Mouse (Mus musculus) limb, embryonic 10.5 days (tissue): ENCODE results near the gene Tbc1d20. TPM values are rescaled to one million over a fixed set of nuclear protein-coding genes. Genes with fewer than 3 reads are reported as not detected.

Experiments used
- DNase-seq: peaks from one replicate; pipeline ENCODE4 v3.0.0-alpha.2; 2017; ENCODE audit warnings: low spot score
- H3K27ac ChIP-seq: fragments of 300-500 bp; sonication (generic); 2 replicates; pipeline ENCODE4 v1.5.1; 2016; ENCODE audit warnings: mild to moderate bottlenecking
- H3K27me3 ChIP-seq: fragments of 300-500 bp; sonication (generic); 2 replicates; pipeline ENCODE4 v1.6.1; 2016; ENCODE audit warnings: low read depth, mild to moderate bottlenecking; ENCODE audit not compliant: poor library complexity, severe bottlenecking
- H3K36me3 ChIP-seq: fragments of 300-500 bp; sonication (generic); 2 replicates; pipeline ENCODE4 v1.6.1; 2016; ENCODE audit warnings: mild to moderate bottlenecking, moderate library complexity
- H3K4me1 ChIP-seq: fragments of 300-500 bp; sonication (generic); 2 replicates; pipeline ENCODE4 v1.6.1; 2016
- H3K4me3 ChIP-seq: fragments of 300-500 bp; sonication (generic); 2 replicates; pipeline ENCODE4 v1.5.1; 2016; ENCODE audit warnings: mild to moderate bottlenecking, moderate library complexity
- H3K9me3 ChIP-seq: fragments of 300-500 bp; sonication (generic); replicated peaks from 2 replicates; pipeline ENCODE4 v1.6.1; 2016; ENCODE audit warnings: mild to moderate bottlenecking
- WGBS: fragments of 180-500 bp; shearing (Covaris S2); methylation state at CpG from one replicate; pipeline ENCODE4 v1.1.7; 2016; 5-methylcytosine and 5-hydroxymethylcytosine counted together
- polyA plus RNA-seq: library from polyadenylated mRNA; unstranded; fragments of >200 nt; fragmentation: Nextera tagmentation; extraction: Ambion mirVana; gene quantifications from 2 replicates; pipeline ENCODE4 v1.2.1, GENCODE M21; 2016

Tbc1d20 gene
- polyA plus RNA-seq, 1 experiment from 2014 or later = 37.1 TPM

DNA sequence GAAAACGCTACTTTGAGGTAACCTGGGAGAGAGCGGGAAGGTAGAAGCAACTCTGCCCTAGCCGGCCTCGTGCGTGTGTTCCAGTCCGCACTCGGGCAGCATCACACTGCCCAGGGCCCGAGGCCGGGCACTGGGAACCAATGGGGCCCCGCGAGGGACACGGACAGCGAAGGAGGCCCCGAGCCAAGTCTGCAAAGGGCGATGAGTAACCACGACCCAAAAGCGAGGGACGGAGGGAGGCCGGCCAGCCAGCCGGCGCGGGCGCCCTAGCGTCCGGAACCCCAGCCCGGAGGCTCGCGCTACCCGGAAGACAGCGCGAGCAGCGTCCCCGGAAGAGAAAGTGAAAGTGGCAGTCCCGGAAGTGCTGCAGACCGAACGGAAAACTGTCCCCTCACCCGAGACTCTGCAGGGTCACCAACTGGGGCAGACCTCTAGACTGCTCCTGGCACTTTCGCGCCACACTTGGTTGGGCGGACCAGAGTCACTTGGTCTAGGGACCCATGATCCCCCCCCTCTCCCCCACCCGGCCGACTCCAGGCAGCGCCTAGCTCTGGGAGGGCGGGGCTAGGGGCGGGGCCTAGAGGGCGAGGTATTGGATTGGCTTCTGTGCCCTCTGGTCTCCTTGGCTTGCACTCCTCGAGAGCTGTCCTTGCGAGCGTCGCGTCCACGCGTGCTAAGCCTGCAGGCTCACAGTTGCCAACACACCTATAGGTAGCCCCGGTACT, 38.6 kb downstream of the Tbc1d20 start, which contains the start of gene Rbck1:
Gene Rbck1 (minus strand): TSS at position 553 of the 725 bp plus-strand sequence.
- DNase-seq = peak; percentile 90
- Histone ChIP-seq H3K27me3 (peaks cover 17% of the 10 kb centered on the region), H3K36me3 (peaks cover 37% of the 10 kb centered on the region), H3K4me3 (peak within 1 kb of the TSS; percentile 71), H3K27ac (peak within 1 kb of the TSS; percentile 93), H3K4me1 (peaks cover 23% of the 10 kb centered on the region), H3K9me3 (no peaks in the 10 kb centered on the region)
- under 1% methylated on average over 54 of the region's 54 CpGs for WGBS

DNA sequence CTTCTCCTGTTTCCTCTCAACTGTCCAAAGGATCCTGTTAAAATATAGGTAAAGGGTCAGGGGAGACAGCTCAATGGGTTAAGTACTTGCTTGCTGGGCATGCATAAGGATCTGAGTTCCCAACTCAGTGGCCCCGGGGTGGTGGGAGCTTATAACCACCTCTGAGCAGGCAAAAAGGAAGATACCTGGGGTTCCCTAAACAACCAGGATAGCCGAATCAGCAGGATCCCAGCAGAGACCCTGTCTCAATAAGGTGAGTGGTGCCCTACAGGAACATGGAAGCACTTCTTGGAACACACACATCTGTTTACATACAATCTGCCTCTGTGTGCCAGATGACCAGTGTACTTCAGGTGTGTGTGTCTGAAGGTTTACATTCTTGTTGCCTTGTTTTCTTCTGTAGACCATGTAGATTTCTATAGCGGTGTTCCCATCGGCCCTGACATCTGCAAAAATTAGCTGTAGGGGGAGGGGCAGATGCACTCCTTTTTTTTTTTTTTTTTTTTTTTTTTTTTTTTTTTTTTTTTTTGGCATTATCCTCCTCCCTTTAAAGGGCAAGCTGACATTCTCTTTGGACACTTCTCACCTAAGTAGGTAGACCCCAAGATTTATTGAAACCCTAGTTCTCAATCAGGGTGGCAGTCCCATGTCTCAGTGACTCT, 39.8 kb downstream of the Tbc1d20 start:
- WGBS = 75% methylated on average over 4 of the region's 4 CpGs

DNA sequence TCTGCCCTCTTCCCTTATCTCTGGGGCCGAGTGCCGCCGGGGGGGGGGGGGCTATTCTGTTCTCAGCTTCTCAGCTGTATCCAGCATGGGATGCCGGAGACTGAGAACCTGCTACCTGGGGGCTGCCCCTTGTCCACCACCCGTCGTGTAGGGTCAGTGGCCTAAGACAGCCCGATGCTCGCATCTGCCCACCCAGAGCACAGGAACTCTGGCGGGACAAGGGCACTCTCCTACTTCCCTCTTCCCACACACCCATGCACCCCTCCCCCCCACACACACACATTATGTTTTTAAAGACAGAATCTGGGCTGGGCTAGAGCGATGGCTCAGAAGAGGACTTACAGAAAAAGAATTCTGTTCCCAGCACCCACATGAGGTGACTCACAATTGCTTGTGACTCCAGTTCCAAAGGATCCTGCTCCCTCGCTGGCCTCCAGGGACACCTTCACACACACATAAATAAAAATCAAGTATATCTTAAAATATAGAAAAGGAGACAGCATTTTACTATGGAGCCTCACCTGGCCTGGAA, 41.7 kb downstream of the Tbc1d20 start:
- Histone ChIP-seq H3K27ac (no peak overlapping the region), H3K4me3 (no peak overlapping the region), H3K4me1 (peaks cover 22% of the 10 kb centered on the region), H3K27me3 (peaks cover 17% of the 10 kb centered on the region), H3K36me3 (peaks cover 7% of the 10 kb centered on the region), H3K9me3 (no peaks in the 10 kb centered on the region)
- 58% methylated on average over 11 of the region's 11 CpGs for WGBS
- DNase-seq = no peak

More for the DNA sequence above, 39.8 kb downstream of the Tbc1d20 start:
- peaks cover 23% of the 10 kb centered on the region for H3K4me1 ChIP-seq
- peaks cover 17% of the 10 kb centered on the region for H3K27me3 ChIP-seq
- peaks cover 25% of the 10 kb centered on the region for H3K36me3 ChIP-seq
- no peaks in the 10 kb centered on the region for H3K9me3 ChIP-seq
- no peak for DNase-seq
- no peak overlapping the region for H3K27ac ChIP-seq
- no peak overlapping the region for H3K4me3 ChIP-seq

DNA sequence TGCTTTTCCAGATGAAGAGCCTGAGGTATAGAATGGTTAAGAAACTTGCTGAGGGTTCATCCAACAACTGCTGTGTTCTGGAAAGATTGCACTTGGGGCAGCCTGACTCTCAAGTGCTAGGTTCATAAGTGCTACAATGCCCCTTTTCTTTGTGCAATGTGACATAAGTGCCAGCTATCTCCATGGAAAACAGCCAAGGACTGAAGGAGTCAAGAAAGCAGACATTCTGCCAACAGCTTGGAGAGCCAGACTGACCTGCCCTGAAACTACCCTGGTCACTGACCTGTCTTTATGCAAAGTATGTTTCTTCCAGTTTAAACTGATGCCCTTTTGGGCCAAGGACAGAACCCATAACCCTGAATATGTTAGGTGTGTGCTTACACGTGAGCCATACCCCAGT, 43.2 kb downstream of the Tbc1d20 start:
- peaks cover 7% of the 10 kb centered on the region for H3K4me1 ChIP-seq
- H3K4me3 ChIP-seq = no peak overlapping the region
- no peaks in the 10 kb centered on the region for H3K36me3 ChIP-seq
- no peak overlapping the region for H3K27ac ChIP-seq
- no peak for DNase-seq
- H3K27me3 ChIP-seq = peaks cover 19% of the 10 kb centered on the region
- WGBS = 80% methylated on average over 1 of the region's 1 CpGs
- H3K9me3 ChIP-seq = no peaks in the 10 kb centered on the region

DNA sequence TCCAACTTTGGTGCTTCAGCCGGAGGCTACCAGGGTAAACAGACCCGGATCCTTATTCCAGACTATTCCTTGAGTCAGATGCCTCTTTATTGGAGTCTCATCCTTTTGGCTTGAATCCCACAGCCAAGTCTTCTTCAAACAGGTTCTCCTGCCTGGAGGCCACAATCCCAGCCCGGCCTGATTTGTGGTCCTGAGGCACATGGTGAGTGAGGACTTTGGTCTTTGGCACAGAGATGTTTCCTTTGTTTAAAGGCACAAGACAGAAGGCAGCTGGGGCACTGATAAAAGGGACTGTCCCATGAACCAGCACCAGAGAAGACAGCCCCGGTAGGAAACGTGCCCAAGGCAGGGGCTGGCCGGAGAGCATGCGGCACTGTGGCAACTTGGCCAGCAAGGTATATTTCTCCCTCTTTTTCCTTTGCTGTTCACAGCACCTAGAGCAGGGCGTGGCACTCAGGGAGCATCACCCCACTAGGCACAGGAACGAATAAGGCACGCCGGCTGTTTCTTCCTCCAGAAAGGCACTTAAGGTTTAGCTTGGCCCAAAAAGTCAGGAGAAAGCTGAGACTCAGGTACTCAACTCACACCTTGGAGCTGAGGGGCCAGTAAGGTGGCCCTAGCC, 44.1 kb downstream of the Tbc1d20 start:
- no peak overlapping the region for H3K27ac ChIP-seq
- H3K36me3 ChIP-seq = no peaks in the 10 kb centered on the region
- peaks cover 2% of the 10 kb centered on the region; the same call in 1 of the 2 replicates for H3K4me1 ChIP-seq
- DNase-seq = no peak
- H3K27me3 ChIP-seq = peaks cover 27% of the 10 kb centered on the region
- no peaks in the 10 kb centered on the region for H3K9me3 ChIP-seq
- no peak overlapping the region for H3K4me3 ChIP-seq
- WGBS = 87% methylated on average over 11 of the region's 11 CpGs

DNA sequence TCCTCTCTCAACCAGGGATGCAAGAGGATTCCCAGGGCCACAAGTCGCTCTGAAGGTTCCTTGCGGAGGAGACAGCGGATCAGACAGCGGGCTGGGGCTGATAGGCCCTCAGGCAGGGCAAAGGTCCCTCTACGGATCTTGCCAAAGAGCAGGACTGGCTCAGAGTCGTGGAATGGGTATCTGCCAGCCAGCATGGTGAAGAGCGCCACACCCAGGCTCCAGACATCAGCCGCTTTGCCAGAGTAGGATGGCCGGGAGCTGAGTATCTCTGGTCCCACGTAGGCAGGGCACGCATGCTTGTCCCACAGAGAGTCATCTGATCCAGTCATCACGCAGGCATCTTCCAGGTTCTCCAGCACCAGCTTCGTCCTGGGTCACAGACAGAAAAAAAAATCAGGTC, 44.7 kb downstream of the Tbc1d20 start:
- Histone ChIP-seq H3K27ac (no peak overlapping the region), H3K4me3 (no peak overlapping the region), H3K4me1 (peaks cover 5% of the 10 kb centered on the region), H3K36me3 (no peaks in the 10 kb centered on the region), H3K9me3 (no peaks in the 10 kb centered on the region), H3K27me3 (peaks cover 32% of the 10 kb centered on the region)
- 85% methylated on average over 13 of the region's 13 CpGs for WGBS
- no peak for DNase-seq

DNA sequence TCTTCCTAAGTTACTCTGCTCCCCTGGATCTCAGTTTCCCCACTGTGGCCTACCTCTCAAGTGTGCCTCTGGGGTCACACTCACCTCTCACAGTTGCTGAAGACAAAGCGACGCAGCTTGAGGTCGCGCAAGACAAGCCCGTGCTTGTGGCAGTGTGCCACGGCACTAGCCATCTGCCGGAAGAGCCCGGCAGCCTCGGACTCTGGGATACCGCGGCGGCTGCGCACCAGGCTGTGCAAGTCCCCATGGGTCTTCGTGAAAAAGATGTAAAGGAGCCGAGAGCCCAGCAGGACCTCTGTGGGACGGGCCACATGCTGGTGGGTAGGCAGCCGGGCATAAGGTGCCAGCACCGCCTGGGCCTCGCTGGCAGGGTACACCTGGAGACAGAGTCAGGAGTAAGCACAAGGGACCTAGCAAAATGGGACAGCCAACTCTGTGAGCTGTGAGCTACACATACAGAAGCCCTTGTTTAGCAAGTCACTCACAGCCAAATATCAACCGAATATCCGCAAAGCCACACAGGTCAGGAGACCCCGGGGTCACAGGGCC, 46.1 kb downstream of the Tbc1d20 start:
- H3K27ac ChIP-seq = no peak overlapping the region
- H3K36me3 ChIP-seq = no peaks in the 10 kb centered on the region
- 90% methylated on average over 22 of the region's 22 CpGs for WGBS
- peaks cover 30% of the 10 kb centered on the region for H3K27me3 ChIP-seq
- no peak for DNase-seq
- no peaks in the 10 kb centered on the region for H3K9me3 ChIP-seq
- peaks cover 17% of the 10 kb centered on the region for H3K4me1 ChIP-seq
- H3K4me3 ChIP-seq = no peak overlapping the region

DNA sequence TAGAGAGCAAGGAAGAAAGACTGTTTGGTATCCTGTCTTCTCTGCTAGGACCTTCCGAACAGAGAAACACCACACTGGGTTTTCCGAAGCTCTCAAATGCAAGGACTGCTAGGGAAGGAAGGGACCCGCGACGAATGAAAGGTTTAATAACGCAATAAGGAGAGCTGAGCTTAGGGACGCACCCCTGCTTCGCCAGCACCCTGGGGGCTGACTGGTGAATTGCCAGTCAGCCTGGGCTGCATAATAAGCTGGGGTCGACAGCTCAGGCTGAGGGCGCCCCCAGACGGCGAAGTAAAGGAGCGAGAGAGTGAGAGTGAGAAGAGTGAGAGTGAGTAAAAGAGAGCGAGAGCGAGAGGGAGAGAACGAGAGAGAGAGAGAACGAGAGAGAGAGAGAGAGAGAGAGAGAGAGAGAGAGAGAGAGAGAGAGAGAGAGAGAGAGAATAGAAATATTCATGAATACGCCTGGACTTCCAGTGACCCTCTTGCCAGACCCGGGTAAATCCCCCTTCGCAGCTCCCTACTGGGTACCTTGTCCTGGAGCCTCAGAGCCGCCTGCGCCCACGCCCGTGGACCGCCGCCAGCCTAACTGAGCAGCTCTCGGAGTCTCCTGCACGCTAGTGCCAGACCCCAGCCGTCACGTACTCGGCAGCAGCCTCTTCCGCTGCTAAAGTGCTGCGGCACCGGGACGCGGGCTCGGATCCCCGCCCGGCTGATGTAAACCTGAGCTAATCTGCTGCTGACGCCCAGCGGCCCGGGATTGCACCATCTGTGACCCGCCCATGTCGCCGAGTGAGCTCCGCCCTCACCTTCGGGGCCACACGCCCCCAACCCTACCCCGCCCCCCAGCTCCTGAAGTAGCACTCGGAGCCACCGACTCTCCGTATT, 49.9 kb downstream of the Tbc1d20 start, which contains the start of gene Trib3:
Gene Trib3 (minus strand): TSS at position 704 of the 885 bp plus-strand sequence.
- H3K36me3 ChIP-seq = no peaks in the 10 kb centered on the region
- H3K4me3 ChIP-seq = peak within 1 kb of the TSS; percentile 70
- DNase-seq = peak; percentile 84
- H3K27me3 ChIP-seq = peaks cover 36% of the 10 kb centered on the region
- H3K9me3 ChIP-seq = no peaks in the 10 kb centered on the region
- under 1% methylated on average over 52 of the region's 52 CpGs for WGBS
- peaks cover 23% of the 10 kb centered on the region for H3K4me1 ChIP-seq
- H3K27ac ChIP-seq = peak within 1 kb of the TSS; percentile 58

DNA sequence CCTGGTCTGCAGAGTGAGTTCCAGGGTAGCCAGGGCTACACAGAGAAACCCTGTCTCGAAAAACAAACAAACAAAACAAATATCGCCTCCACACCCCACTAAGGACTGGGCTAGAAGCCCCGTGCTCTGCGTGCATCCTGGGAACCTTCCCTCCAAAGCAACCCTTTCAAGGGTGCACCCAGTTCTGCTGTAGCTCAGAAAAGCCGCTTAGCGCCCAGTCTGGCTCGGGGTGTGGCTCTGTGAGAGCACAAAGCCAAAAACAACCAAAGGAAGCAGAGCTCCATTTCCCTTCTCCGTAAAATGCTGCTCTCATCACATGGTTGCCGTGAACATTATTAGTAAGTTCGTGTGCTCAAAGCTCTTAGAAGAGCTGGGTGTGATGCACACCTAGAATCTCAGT, 50.7 kb downstream of the Tbc1d20 start:
- Histone ChIP-seq H3K27me3 (peaks cover 36% of the 10 kb centered on the region), H3K4me1 (peaks cover 23% of the 10 kb centered on the region), H3K9me3 (no peaks in the 10 kb centered on the region), H3K4me3 (peak overlapping the region; percentile 70), H3K27ac (peak overlapping the region; percentile 58; the same call in 1 of the 2 replicates), H3K36me3 (no peaks in the 10 kb centered on the region)
- no peak for DNase-seq
- 10% methylated on average over 10 of the region's 10 CpGs for WGBS

DNA sequence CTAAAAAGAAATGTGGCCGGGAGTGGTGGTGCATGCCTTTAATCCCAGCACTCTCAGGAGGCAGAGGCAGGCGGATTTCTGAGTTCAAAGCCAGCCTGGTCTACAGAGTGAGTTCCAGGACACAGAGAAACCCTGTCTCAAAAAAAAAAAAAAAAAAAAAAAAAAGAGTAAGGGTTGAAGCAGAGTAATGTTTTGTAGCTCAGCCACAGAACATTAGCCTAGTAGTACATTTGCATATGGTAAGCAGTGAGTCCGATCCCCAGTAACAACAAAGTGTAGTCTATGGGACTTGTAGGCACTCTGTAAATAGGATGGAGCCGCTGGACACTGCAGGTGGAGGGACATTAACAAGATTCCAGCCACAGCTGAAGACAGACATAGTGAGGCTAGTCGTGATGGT, 51.3 kb downstream of the Tbc1d20 start:
- DNase-seq = no peak
- H3K9me3 ChIP-seq = no peaks in the 10 kb centered on the region
- peaks cover 23% of the 10 kb centered on the region for H3K4me1 ChIP-seq
- H3K27me3 ChIP-seq = peaks cover 36% of the 10 kb centered on the region
- 59% methylated on average over 5 of the region's 5 CpGs for WGBS
- H3K4me3 ChIP-seq = no peak overlapping the region
- no peaks in the 10 kb centered on the region for H3K36me3 ChIP-seq
- H3K27ac ChIP-seq = no peak overlapping the region

DNA sequence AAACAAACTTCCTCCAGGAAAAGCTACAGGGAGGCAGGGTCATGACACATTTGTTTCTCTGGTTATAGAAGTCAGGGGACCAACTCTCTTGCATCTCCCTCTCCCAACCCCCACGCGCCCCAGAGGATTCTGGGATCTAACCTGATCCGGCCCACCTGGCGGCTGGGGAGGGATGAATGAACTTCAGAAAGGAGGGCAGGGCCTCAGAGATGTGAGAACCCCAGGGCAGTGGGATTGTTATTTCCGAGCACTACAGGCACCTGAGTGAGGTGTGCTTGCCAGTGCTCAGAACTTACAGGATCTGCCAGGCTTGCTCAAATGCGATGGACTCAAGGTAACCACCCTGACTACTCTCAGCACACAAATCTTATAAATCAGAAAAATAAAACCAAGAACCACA, 51.8 kb downstream of the Tbc1d20 start:
- Histone ChIP-seq H3K27ac (no peak overlapping the region), H3K9me3 (no peaks in the 10 kb centered on the region), H3K27me3 (peaks cover 36% of the 10 kb centered on the region), H3K4me3 (no peak overlapping the region), H3K4me1 (peaks cover 23% of the 10 kb centered on the region), H3K36me3 (no peaks in the 10 kb centered on the region)
- WGBS = 57% methylated on average over 6 of the region's 6 CpGs
- no peak for DNase-seq
